Mouse (Mus musculus) CH12.LX (cell line): ENCODE results near the gene Muc4. TPM values are rescaled to one million over a fixed set of nuclear protein-coding genes. Genes with fewer than 3 reads are reported as not detected.

ENCODE experiments used
- DNase-seq: peaks from one replicate; pipeline ENCODE4 v3.0.0-alpha.2; 2013; ENCODE audit errors: extremely low read depth
- H3K27ac ChIP-seq: 2 replicates; pipeline ENCODE4 v1.5.1; 2012; ENCODE audit warnings: low read depth, mild to moderate bottlenecking, control low read depth, moderate library complexity; ENCODE audit not compliant: insufficient read depth
- H3K27me3 ChIP-seq: replicated peaks from 2 replicates; pipeline ENCODE3; 2012; ENCODE audit warnings: inconsistent platforms
- H3K36me3 ChIP-seq, 2 experiments: replicated peaks in 1 of 2; 2 replicates each; pipeline versions ENCODE3 to v1.6.1; 2012; ENCODE audit warnings: inconsistent platforms in 1 of 2, low read length in 1 of 2, mild to moderate bottlenecking in 1 of 2, mixed read lengths in 1 of 2, moderate library complexity in 1 of 2; ENCODE audit not compliant: control insufficient read depth in 1 of 2, insufficient read depth in 1 of 2
- H3K4me1 ChIP-seq, 2 experiments: 2 replicates each; pipeline ENCODE4 v1.6.1; 2012; ENCODE audit warnings: inconsistent platforms in 1 of 2, moderate library complexity in 1 of 2; ENCODE audit not compliant: insufficient read depth in 2 of 2, control insufficient read depth in 1 of 2
- H3K4me2 ChIP-seq: 2 replicates; pipeline ENCODE4 v1.6.1; 2012; ENCODE audit warnings: low read depth, mild to moderate bottlenecking, control low read depth; ENCODE audit not compliant: poor library complexity, insufficient read depth, severe bottlenecking
- H3K4me3 ChIP-seq, 3 experiments: fragments of 150-350 bp in 1 of 3; sonication (generic) in 1 of 3; replicated peaks in 1 of 3; 2 replicates each; pipeline versions ENCODE3 to v1.5.1; 2011 to 2012; ENCODE audit warnings: low read depth in 2 of 3, low read length in 2 of 3, mild to moderate bottlenecking in 2 of 3, moderate library complexity in 2 of 3, control low read depth in 1 of 3, improper control_type of control experiment in 1 of 3, inconsistent platforms in 1 of 3, mixed read lengths in 1 of 3; ENCODE audit not compliant: poor library complexity in 1 of 3
- H3K79me2 ChIP-seq: replicated peaks from 2 replicates; pipeline ENCODE4 v1.6.1; 2012; ENCODE audit warnings: mild to moderate bottlenecking, moderate library complexity; ENCODE audit not compliant: control insufficient read depth, poor library complexity, insufficient read depth, severe bottlenecking; ENCODE audit errors: extremely low read depth
- H3K9ac ChIP-seq: 2 replicates; pipeline ENCODE4 v1.6.1; 2012; ENCODE audit warnings: low read depth, mild to moderate bottlenecking, control low read depth, moderate library complexity; ENCODE audit not compliant: insufficient read depth
- H3K9me3 ChIP-seq: replicated peaks from 2 replicates; pipeline ENCODE3; 2012; ENCODE audit warnings: low read length, inconsistent platforms, mixed read lengths
- CHD2 ChIP-seq: IDR thresholded peaks from 2 replicates; pipeline ENCODE4 v1.6.1; 2011; ENCODE audit warnings: low read length, improper control_type of control experiment
- CTCF ChIP-seq, 2 experiments: IDR thresholded peaks in 1 of 2; conservative IDR thresholded peaks in 1 of 2; 2 replicates each; pipeline ENCODE4 v1.5.1; 2011 to 2012; ENCODE audit warnings: low read depth in 2 of 2, low read length in 2 of 2, improper control_type of control experiment in 1 of 2, inconsistent platforms in 1 of 2, mild to moderate bottlenecking in 1 of 2, moderate library complexity in 1 of 2
- E2F4 ChIP-seq: IDR thresholded peaks from 2 replicates; pipeline ENCODE4 v1.6.1; 2011; ENCODE audit warnings: low read depth, low read length, improper control_type of control experiment; ENCODE audit not compliant: insufficient replicate concordance
- EP300 ChIP-seq: IDR thresholded peaks from 2 replicates; pipeline ENCODE4 v1.6.1; 2011; ENCODE audit warnings: low read length, improper control_type of control experiment
- JUN ChIP-seq: IDR thresholded peaks from 2 replicates; pipeline ENCODE4 v1.6.1; 2011; ENCODE audit warnings: low read depth, mild to moderate bottlenecking, low read length, improper control_type of control experiment, moderate library complexity; ENCODE audit not compliant: insufficient read depth
- MAFK ChIP-seq: IDR thresholded peaks from 2 replicates; pipeline ENCODE4 v1.6.1; 2011; ENCODE audit warnings: low read length, improper control_type of control experiment; ENCODE audit not compliant: insufficient replicate concordance
- MAX ChIP-seq: IDR thresholded peaks from 2 replicates; pipeline ENCODE4 v1.6.1; 2011; ENCODE audit warnings: low read length, improper control_type of control experiment
- MEF2A ChIP-seq: IDR thresholded peaks from 2 replicates; pipeline ENCODE4 v1.6.1; 2014; ENCODE audit warnings: low read depth, mild to moderate bottlenecking, inconsistent platforms, low read length, improper control_type of control experiment, borderline replicate concordance
- MXI1 ChIP-seq: IDR thresholded peaks from 2 replicates; pipeline ENCODE4 v1.6.1; 2011; ENCODE audit warnings: mild to moderate bottlenecking, low read depth, low read length, improper control_type of control experiment
- MYC ChIP-seq: IDR thresholded peaks from 2 replicates; pipeline ENCODE4 v1.6.1; 2011; ENCODE audit warnings: low read depth, mild to moderate bottlenecking, improper control_type of control experiment, low read length
- POLR2A ChIP-seq: IDR thresholded peaks from 2 replicates; pipeline ENCODE4 v1.6.1; 2011; ENCODE audit warnings: low read depth, mild to moderate bottlenecking, improper control_type of control experiment, low read length
- RAD21 ChIP-seq: IDR thresholded peaks from 2 replicates; pipeline ENCODE4 v1.6.1; 2011; ENCODE audit warnings: low read depth, mild to moderate bottlenecking, low read length, improper control_type of control experiment, moderate library complexity
- SMC3 ChIP-seq: IDR thresholded peaks from 2 replicates; pipeline ENCODE4 v1.6.1; 2011; ENCODE audit warnings: low read depth, low read length, improper control_type of control experiment
- TBP ChIP-seq: conservative IDR thresholded peaks from 2 replicates; pipeline ENCODE4 v1.6.1; 2011; ENCODE audit warnings: low read depth, low read length, improper control_type of control experiment
- dilution Hi-C: fragments of 300-500 bp; cut with MboI; formaldehyde crosslinking; loops from 2 replicates; pipeline ENCODE4 v1.14.3; 2020; ENCODE audit warnings: low sequenced_read_pairs; ENCODE audit not compliant: extremely low pct_unique_long_range_greater_than_20kb, extremely low pct_ligation_motif_present
- in situ Hi-C: fragments of 300-500 bp; cut with MboI; formaldehyde crosslinking; loops from 3 replicates; pipeline ENCODE4 v1.14.3; 2019; ENCODE audit warnings: low sequenced_read_pairs, low pct_ligation_motif_present, low pct_unique_long_range_greater_than_20kb, mixed read lengths
- polyA plus RNA-seq: library from polyadenylated mRNA; unstranded; fragments of >175 nt; gene quantifications from 2 replicates; pipeline ENCODE4 v1.2.1, GENCODE M21; 2012; ENCODE audit warnings: low read depth; ENCODE audit not compliant: insufficient read length
- total RNA-seq, 2 experiments: library from RNA; depleted of rRNA; stranded (reverse); fragments of 300-350 nt in 1 of 2; fragments of >200 nt in 1 of 2; gene quantifications; 2 replicates each; pipeline ENCODE4 v1.2.3; 2012 to 2014

Muc4 gene
- total and polyA plus RNA-seq, 3 experiments, result 0.09 to 0.51 (median 0.34) TPM

DNA sequence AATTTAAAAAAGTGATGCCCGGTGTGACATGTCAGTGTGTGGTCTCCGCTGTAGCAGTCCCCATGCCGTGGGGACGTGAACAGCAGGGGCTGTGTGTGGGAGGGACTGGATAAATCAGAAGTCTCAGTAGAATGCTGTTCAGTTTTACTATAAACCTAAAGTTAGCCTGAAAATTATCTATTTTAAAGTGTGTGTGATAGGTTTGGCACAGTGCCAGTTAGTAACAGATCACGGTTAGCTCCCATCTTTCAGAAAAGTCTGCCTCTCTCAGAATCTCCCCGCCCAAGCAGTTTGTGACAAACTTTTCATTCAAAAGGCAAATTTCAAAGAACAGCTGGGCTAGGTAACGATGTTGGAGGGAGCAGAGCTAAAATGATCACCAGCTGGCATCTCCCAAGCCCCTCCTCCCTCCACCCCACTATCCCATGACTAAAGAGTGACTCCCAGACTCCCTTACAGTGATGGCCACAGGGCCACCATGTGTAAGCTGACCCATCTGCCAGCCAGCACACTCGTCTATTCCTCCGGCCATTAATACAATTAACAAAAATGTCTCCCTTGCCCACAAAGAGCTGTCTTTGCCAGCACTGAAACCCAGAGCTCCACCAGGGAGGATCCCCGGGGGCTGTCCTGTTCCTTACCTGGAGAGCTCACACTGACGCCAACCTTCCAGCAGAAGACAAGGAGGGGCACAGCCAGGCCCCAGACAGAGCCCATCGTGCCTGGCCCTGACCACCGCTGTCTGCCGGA lies 61.2 kb downstream of the Muc4 start:
- TF ChIP-seq E2F4, result no peak
- no peak for TF ChIP-seq TBP
- TF ChIP-seq CTCF (conservative IDR thresholded peaks at IDR 0.05 in 1 of 2, IDR thresholded peaks at IDR 0.05 in 1 of 2; ENCODE audit: low read depth in 2 of 2, low read length in 2 of 2), result no peak
- TF ChIP-seq MYC, result no peak
- no peak for TF ChIP-seq JUN
- no peak for TF ChIP-seq POLR2A
- no peak for TF ChIP-seq MXI1
- TF ChIP-seq MAX, result no peak
- TF ChIP-seq MAFK, result no peak
- no peak for TF ChIP-seq SMC3
- Histone ChIP-seq H3K27me3 (no peaks in the 10 kb centered on the region), H3K9ac (no peak overlapping the region), H3K9me3 (no peaks in the 10 kb centered on the region), H3K27ac (no peak overlapping the region), H3K36me3 (no peaks in the 10 kb centered on the region), H3K4me2 (no peak overlapping the region), H3K4me3 (no peak overlapping the region), H3K4me1 (peaks cover 14 to 24% of the 10 kb centered on the region in 2 experiments), H3K79me2 (no peaks in the 10 kb centered on the region)
- in situ Hi-C loops, result loop anchor here (5.0 kb wide), 1 partner anchor 35 kb away; no protein-coding TSS in a partner anchor
- DNase-seq, result no peak
- dilution Hi-C loops, result no loop called here

DNA sequence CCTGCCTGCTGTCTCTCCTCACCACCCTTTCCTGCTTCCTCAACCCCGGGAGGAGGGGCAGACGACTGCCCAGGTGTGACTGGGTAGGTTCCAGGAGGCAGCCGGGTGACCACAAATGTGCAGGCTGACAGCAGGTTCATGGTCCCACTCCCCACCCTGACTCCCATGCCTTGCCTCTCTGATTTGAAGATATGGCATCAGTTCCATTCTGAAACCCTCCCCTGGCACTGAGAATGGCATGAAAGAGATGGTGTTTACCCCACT lies 61.7 kb downstream of the Muc4 start, which contains the start of gene Muc20:
Gene Muc20 (minus strand): TSS at position 10 of the 264 bp plus-strand sequence.
- in situ Hi-C loops, result loop anchor here (5.0 kb wide), 1 partner anchor 35 kb away; no protein-coding TSS in a partner anchor
- H3K36me3 ChIP-seq, result no peaks in the 10 kb centered on the region
- no peaks in the 10 kb centered on the region for H3K79me2 ChIP-seq
- H3K4me3 ChIP-seq, result no peak within 1 kb of the TSS
- H3K4me1 ChIP-seq, result peaks cover 14 to 24% of the 10 kb centered on the region in 2 experiments
- H3K9me3 ChIP-seq, result no peaks in the 10 kb centered on the region
- DNase-seq, result no peak
- dilution Hi-C loops, result no loop called here
- H3K27me3 ChIP-seq, result no peaks in the 10 kb centered on the region
- no peak within 1 kb of the TSS for H3K4me2 ChIP-seq
- H3K27ac ChIP-seq, result no peak within 1 kb of the TSS
- H3K9ac ChIP-seq, result no peak within 1 kb of the TSS
- TF ChIP-seq MAFK, result no peak
- no peak for TF ChIP-seq MEF2A
- TF ChIP-seq EP300, result no peak
- TF ChIP-seq RAD21, result no peak
- TF ChIP-seq CHD2, result no peak
